Mouse (Mus musculus): ENCODE data around the gene Zfp658.

Zfp658 gene

GRCm38 (mm10) chr7:43562006-43562633 lies at the start of gene Zfp658:
Gene Zfp658 (plus strand): TSS chr7:43562256.
- DNase-seq (ENCODE audit: low read depth in 2 of 2, low spot score in 2 of 2) = peak; percentile 84 to 87

GRCm38 (mm10) chr7:43512519-43512918 lies 49.5 kb upstream of the Zfp658 start:
- DNase-seq (ENCODE audit: low read depth in 2 of 2, low spot score in 2 of 2) = no peak

GRCm38 (mm10) chr7:43515076-43515475 lies 47.0 kb upstream of the Zfp658 start:
- no peak for DNase-seq (ENCODE audit: low read depth in 2 of 2, low spot score in 2 of 2)

GRCm38 (mm10) chr7:43518341-43518740 lies 43.7 kb upstream of the Zfp658 start:
- no peak for DNase-seq (ENCODE audit: low read depth in 2 of 2, low spot score in 2 of 2)

- DNase-seq (ENCODE audit: low read depth in 2 of 2, low spot score in 2 of 2) = no peak
Measured at GRCm38 (mm10) chr7:43522776-43523175, 39.3 kb upstream of the Zfp658 start.

- no peak for DNase-seq (ENCODE audit: low read depth in 2 of 2, low spot score in 2 of 2)
Measured at GRCm38 (mm10) chr7:43525313-43525712, 36.7 kb upstream of the Zfp658 start.

- DNase-seq (ENCODE audit: low read depth in 2 of 2, low spot score in 2 of 2) = no peak
Measured at GRCm38 (mm10) chr7:43530216-43530785, 31.8 kb upstream of the Zfp658 start.

- no peak for DNase-seq (ENCODE audit: low read depth in 2 of 2, low spot score in 2 of 2)
Measured at GRCm38 (mm10) chr7:43532936-43533505, 29.0 kb upstream of the Zfp658 start.

- no peak for DNase-seq (ENCODE audit: low read depth in 2 of 2, low spot score in 2 of 2)
Measured at GRCm38 (mm10) chr7:43538524-43538923, 23.5 kb upstream of the Zfp658 start.

- no peak for DNase-seq (ENCODE audit: low read depth in 2 of 2, low spot score in 2 of 2)
Measured at GRCm38 (mm10) chr7:43544225-43544977, 17.7 kb upstream of the Zfp658 start, which contains the start of gene Cd33. Gene Cd33 (minus strand): TSS chr7:43544428.

- no peak for DNase-seq (ENCODE audit: low read depth in 2 of 2, low spot score in 2 of 2)
Measured at GRCm38 (mm10) chr7:43545656-43546545, 16.2 kb upstream of the Zfp658 start.

GRCm38 (mm10) chr7:43547666-43548065 lies 14.4 kb upstream of the Zfp658 start:
- DNase-seq (ENCODE audit: low read depth in 2 of 2, low spot score in 2 of 2) = no peak

- no peak for DNase-seq (ENCODE audit: low read depth in 2 of 2, low spot score in 2 of 2)
Measured at GRCm38 (mm10) chr7:43548206-43548605, 13.8 kb upstream of the Zfp658 start.

- no peak for DNase-seq (ENCODE audit: low read depth in 2 of 2, low spot score in 2 of 2)
Measured at GRCm38 (mm10) chr7:43553153-43553552, 8.9 kb upstream of the Zfp658 start.

GRCm38 (mm10) chr7:43554550-43554949 lies 7.5 kb upstream of the Zfp658 start:
- DNase-seq (ENCODE audit: low read depth in 2 of 2, low spot score in 2 of 2) = no peak

- DNase-seq (ENCODE audit: low read depth in 2 of 2, low spot score in 2 of 2) = no peak
Measured at GRCm38 (mm10) chr7:43555351-43555750, 6.7 kb upstream of the Zfp658 start.

GRCm38 (mm10) chr7:43556901-43557300 lies 5.2 kb upstream of the Zfp658 start:
- DNase-seq (ENCODE audit: low read depth in 2 of 2, low spot score in 2 of 2) = no peak

GRCm38 (mm10) chr7:43562651-43563070 lies 605 bp downstream of the Zfp658 start:
- no peak for DNase-seq (ENCODE audit: low read depth in 2 of 2, low spot score in 2 of 2)

- DNase-seq (ENCODE audit: low read depth in 2 of 2, low spot score in 2 of 2) = no peak
Measured at GRCm38 (mm10) chr7:43563300-43563699, 1.2 kb downstream of the Zfp658 start.

- DNase-seq (ENCODE audit: low read depth in 2 of 2, low spot score in 2 of 2) = no peak
Measured at GRCm38 (mm10) chr7:43571216-43571615, 9.2 kb downstream of the Zfp658 start.
